Mouse (Mus musculus) neural tube, embryonic 11.5 days (tissue): ENCODE measurements around the gene Upk2. TPM values are rescaled to one million over a fixed set of nuclear protein-coding genes. Genes with fewer than 3 reads are reported as not detected.

ENCODE experiments used
- ATAC-seq: fragments of 200-750 bp; cut with Nextera tagmentation; 2 replicates; pipeline ENCODE4 v1.8.0; 2017; ENCODE audit warnings: moderate number of reproducible peaks, mild to moderate bottlenecking, moderate TSS enrichment, moderate library complexity; ENCODE audit not compliant: insufficient read depth, low FRiP score, low TSS enrichment
- DNase-seq: peaks from one replicate; pipeline ENCODE4 v3.0.0-alpha.2; 2015; ENCODE audit warnings: low spot score
- H3K27ac ChIP-seq: fragments of 300-500 bp; sonication (generic); 2 replicates; pipeline ENCODE4 v1.5.1; 2014; ENCODE audit warnings: low read depth, mild to moderate bottlenecking, low read length
- H3K27me3 ChIP-seq: fragments of 300-500 bp; sonication (generic); 2 replicates; pipeline ENCODE4 v1.6.1; 2014; ENCODE audit warnings: mild to moderate bottlenecking, low read length, mixed read lengths; ENCODE audit not compliant: control insufficient read depth, insufficient read depth
- H3K36me3 ChIP-seq: fragments of 300-500 bp; sonication (generic); 2 replicates; pipeline ENCODE4 v1.6.1; 2014; ENCODE audit warnings: mild to moderate bottlenecking, low read length, moderate library complexity, mixed read lengths; ENCODE audit not compliant: control insufficient read depth, insufficient read depth
- H3K4me1 ChIP-seq: fragments of 300-500 bp; sonication (generic); 2 replicates; pipeline ENCODE4 v1.6.1; 2014; ENCODE audit warnings: low read length, mixed read lengths; ENCODE audit not compliant: control insufficient read depth, insufficient read depth
- H3K4me2 ChIP-seq: fragments of 300-500 bp; sonication (generic); 2 replicates; pipeline ENCODE4 v1.6.1; 2014; ENCODE audit warnings: low read depth, mild to moderate bottlenecking, moderate library complexity
- H3K4me3 ChIP-seq: fragments of 300-500 bp; sonication (generic); 2 replicates; pipeline ENCODE4 v1.5.1; 2014; ENCODE audit warnings: low read depth, low read length
- H3K9ac ChIP-seq: fragments of 300-500 bp; sonication (generic); 2 replicates; pipeline ENCODE4 v1.6.1; 2014; ENCODE audit warnings: mild to moderate bottlenecking, low read length
- H3K9me3 ChIP-seq: fragments of 300-500 bp; sonication (generic); 2 replicates; pipeline ENCODE4 v1.6.1; 2016; ENCODE audit warnings: low read length; ENCODE audit not compliant: control insufficient read depth
- WGBS: fragments of 180-500 bp; shearing (Covaris S2); extraction: QIAGEN DNeasy Blood & Tissue Kit; methylation state at CpG from one replicate; pipeline ENCODE4 v1.1.7; 2014; 5-methylcytosine and 5-hydroxymethylcytosine counted together
- polyA plus RNA-seq: library from polyadenylated mRNA; unstranded; fragments of >200 nt; fragmentation: Nextera tagmentation; extraction: Ambion mirVana; gene quantifications from 2 replicates; pipeline ENCODE4 v1.2.1, GENCODE M21; 2014

Gene Upk2
- 0.29 TPM in 1 of 2 replicates, not detected in the other for polyA plus RNA-seq

DNA sequence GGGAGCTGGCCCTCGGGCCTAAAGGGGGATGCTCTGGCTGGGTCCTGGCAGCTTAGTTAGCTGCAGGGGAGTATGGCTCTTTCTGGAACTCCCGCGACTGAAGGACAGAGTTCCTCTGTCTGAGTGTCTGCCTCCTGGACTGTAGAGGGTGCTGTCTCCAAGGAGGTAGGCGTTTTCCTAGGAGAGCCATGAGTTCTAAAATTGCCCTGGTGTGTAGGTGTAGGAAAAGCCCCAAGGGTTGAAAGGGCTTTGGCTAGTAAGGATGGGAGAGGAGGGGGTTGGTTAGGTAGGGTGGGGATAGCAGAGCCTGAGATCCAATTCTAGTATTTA lies at the start of gene Upk2:
TSS of gene Upk2 (minus strand) at position 86 of the 330 bp plus-strand sequence.
- ATAC-seq: no peak
- no peak for DNase-seq
- Histone ChIP-seq H3K36me3 (no peaks in the 10 kb centered on the region), H3K27ac (no peak within 1 kb of the TSS), H3K4me2 (no peak within 1 kb of the TSS), H3K9me3 (no peaks in the 10 kb centered on the region), H3K9ac (0 out of 2 replicates have a peak within 1 kb of the TSS, but pooled peaks have one; percentile 22), H3K4me1 (peaks cover 17% of the 10 kb centered on the region), H3K4me3 (no peak within 1 kb of the TSS), H3K27me3 (peaks cover 6% of the 10 kb centered on the region; the same call in 1 of the 2 replicates)
- WGBS: 26% methylated on average over 4 of the region's 4 CpGs

DNA sequence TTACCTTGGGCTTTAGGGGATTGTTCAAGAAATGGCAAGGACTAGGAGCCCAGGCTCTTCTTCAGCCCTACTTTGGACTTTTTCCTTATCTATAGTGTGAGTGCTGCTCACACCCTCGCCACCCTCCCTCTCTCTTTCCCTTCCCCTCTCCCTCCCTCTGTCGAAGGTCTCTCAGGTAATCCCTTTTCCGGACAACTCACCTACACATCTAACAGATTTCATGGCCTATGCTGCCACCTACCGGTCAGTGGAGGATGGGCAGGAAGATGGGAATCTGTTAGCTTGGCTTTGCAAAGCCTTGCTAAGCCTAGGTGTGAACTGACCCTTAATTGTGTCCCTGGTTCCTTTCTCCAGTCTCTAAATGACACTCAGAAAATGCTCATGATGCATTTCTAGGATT lies 47.2 kb upstream of the Upk2 start:
- DNase-seq (peak; percentile 82), ATAC-seq (no peak)
- Histone ChIP-seq H3K36me3 (peaks cover 10% of the 10 kb centered on the region), H3K27ac (no peak overlapping the region), H3K9me3 (no peaks in the 10 kb centered on the region), H3K4me2 (no peak overlapping the region), H3K4me1 (peaks cover 43% of the 10 kb centered on the region), H3K4me3 (no peak overlapping the region), H3K27me3 (no peaks in the 10 kb centered on the region), H3K9ac (no peak overlapping the region)
- 2% methylated on average over 4 of the region's 4 CpGs for WGBS

DNA sequence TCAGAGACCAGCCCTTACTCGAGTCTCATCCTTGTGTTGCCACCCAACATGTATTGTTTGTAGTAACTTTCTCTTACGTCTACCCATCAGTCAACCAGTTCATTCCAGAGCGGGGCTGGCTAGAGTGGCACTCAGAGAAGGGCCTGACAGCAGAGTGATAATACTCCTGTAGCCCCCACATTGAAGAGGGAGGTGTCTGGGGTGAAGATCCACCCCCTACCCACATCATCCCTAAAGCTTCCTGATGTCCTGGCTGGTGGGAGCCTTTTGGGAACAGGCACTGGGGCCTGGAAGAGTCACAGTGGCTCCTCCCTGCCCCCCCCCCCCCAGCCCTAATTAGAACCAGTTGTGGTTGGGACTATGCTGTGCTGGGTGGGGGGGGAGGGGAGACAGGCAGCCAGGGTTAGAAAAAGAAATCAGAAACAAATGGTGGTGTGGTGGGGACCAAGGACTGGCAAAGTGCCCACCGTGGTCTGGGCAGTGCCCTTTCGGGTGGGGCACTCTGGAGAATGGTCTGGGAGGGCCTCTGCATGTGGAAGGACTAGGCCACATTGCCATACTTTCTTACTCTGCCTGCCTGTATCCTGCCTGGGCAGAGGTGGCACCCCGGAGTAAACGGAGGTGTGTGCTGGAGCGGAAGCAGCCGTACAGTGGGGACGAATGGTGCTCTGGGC lies 46.6 kb upstream of the Upk2 start:
- 49% methylated on average over 10 of the region's 10 CpGs for WGBS
- Histone ChIP-seq H3K27me3 (no peaks in the 10 kb centered on the region), H3K27ac (no peak overlapping the region), H3K9me3 (no peaks in the 10 kb centered on the region), H3K9ac (no peak overlapping the region), H3K36me3 (peaks cover 10% of the 10 kb centered on the region), H3K4me1 (peaks cover 47% of the 10 kb centered on the region), H3K4me3 (no peak overlapping the region), H3K4me2 (no peak overlapping the region)
- ATAC-seq (no peak), DNase-seq (no peak)

DNA sequence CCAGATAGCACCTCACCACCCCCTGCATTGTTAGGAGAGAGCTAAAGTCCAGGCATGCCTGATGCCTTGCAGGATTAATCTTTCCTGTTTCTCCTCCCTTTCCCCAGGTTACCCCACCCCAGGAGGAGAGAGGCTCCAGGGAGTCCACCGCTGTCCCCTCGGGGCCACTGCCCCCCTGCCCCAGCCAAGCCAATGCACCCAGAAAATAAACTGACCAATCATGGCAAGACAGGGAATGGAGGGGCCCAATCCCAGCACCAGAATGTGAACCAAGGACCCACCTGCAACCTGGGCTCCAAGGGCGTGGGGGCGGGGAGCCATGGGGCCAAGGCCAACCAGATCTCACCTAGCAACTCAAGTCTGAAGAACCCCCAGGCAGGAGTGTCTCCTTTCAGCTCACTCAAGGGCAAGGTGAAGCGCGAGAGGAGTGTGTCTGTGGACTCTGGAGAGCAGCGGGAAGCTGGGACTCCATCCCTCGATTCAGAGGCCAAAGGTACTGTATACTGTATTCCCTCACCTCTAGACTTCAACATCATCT lies 45.9 kb upstream of the Upk2 start:
- Histone ChIP-seq H3K9ac (peak overlapping the region; percentile 10; the same call in 1 of the 2 replicates), H3K27ac (no peak overlapping the region), H3K4me1 (peaks cover 47% of the 10 kb centered on the region), H3K36me3 (peaks cover 6% of the 10 kb centered on the region), H3K4me3 (no peak overlapping the region), H3K27me3 (no peaks in the 10 kb centered on the region), H3K9me3 (no peaks in the 10 kb centered on the region), H3K4me2 (0 out of 2 replicates have a peak overlapping the region, but pooled peaks have one; percentile 83)
- 53% methylated on average over 8 of the region's 8 CpGs for WGBS
- no peak for ATAC-seq
- no peak for DNase-seq

DNA sequence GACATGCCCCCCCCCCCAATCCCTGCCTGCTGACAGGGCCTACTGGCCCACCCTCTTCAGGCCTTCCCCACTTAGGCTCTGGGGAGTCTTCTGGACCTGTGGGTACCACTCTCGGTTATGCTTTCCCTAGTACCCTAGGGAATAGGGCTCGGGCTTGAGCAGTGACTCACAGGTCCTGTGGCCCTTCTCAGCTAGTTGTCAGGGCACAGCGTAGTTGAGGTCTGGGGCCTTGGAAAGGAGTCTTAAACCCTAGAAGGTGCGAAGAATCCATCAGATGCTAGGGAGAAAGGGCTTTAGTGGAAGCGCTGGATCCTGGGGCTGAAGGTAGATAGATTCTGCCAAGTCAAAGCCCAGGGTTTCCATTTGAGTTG lies 45.4 kb upstream of the Upk2 start:
- H3K4me3 ChIP-seq: peak overlapping the region; percentile 27; the same call in 1 of the 2 replicates
- peaks cover 47% of the 10 kb centered on the region for H3K4me1 ChIP-seq

DNA sequence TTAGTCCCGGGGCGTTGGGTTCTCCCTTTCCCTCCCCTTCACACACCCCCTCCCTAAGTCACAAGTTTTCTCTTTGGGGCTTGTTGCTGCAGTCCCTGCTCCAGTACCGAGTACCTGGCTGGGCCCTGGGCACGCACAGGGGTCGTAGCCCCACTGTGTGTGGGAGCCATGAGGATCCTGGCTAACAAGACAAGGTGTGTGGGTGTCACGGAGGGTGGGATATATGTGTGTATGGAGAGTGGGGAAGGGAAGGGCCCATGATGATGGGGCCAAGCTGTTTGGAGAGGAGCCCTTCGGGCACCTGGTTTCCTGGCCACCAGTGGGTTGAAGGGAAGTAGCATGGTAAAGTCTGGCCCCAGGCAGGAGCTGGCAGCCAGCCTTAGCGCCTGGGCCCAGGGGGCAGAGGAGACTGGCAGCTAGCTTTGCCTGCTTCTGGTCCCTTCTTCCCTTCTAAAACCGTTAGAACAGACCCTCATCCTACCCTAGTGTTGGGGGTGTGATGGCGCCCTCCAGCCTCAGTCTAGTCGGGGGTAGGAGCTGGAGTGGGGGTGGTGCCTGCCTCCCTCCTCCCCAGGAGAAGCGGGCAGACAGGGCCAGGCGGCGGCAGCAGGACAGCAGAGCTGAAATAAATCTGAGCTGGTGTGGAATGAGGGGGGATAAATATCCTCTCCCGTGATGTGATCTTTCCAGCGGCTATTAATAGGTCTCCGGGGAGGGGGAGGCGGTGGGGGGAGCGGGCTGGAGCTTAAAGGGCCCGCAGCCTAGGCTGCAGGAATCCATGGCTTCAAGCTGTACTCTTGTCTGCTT lies 44.8 kb upstream of the Upk2 start:
- Histone ChIP-seq H3K9me3 (no peaks in the 10 kb centered on the region), H3K36me3 (0 out of 2 replicates have a peak, but pooled peaks cover 3% of the 10 kb centered on the region), H3K27me3 (no peaks in the 10 kb centered on the region), H3K4me2 (peak overlapping the region; percentile 83), H3K4me3 (peak overlapping the region; percentile 27; the same call in 1 of the 2 replicates), H3K27ac (peak overlapping the region; percentile 85), H3K9ac (peak overlapping the region; percentile 32), H3K4me1 (peaks cover 53% of the 10 kb centered on the region)
- ATAC-seq (peak; percentile 35), DNase-seq (peak; percentile 75)
- WGBS: 6% methylated on average over 20 of the region's 20 CpGs

More for the DNA sequence above, 45.4 kb upstream of the Upk2 start:
- 32% methylated on average over 5 of the region's 5 CpGs for WGBS
- Histone ChIP-seq H3K9me3 (no peaks in the 10 kb centered on the region), H3K4me2 (peak overlapping the region; percentile 83; the same call in 1 of the 2 replicates), H3K36me3 (0 out of 2 replicates have a peak, but pooled peaks cover 3% of the 10 kb centered on the region), H3K27ac (peak overlapping the region; percentile 85), H3K9ac (no peak overlapping the region), H3K27me3 (no peaks in the 10 kb centered on the region)
- DNase-seq (no peak), ATAC-seq (no peak)

DNA sequence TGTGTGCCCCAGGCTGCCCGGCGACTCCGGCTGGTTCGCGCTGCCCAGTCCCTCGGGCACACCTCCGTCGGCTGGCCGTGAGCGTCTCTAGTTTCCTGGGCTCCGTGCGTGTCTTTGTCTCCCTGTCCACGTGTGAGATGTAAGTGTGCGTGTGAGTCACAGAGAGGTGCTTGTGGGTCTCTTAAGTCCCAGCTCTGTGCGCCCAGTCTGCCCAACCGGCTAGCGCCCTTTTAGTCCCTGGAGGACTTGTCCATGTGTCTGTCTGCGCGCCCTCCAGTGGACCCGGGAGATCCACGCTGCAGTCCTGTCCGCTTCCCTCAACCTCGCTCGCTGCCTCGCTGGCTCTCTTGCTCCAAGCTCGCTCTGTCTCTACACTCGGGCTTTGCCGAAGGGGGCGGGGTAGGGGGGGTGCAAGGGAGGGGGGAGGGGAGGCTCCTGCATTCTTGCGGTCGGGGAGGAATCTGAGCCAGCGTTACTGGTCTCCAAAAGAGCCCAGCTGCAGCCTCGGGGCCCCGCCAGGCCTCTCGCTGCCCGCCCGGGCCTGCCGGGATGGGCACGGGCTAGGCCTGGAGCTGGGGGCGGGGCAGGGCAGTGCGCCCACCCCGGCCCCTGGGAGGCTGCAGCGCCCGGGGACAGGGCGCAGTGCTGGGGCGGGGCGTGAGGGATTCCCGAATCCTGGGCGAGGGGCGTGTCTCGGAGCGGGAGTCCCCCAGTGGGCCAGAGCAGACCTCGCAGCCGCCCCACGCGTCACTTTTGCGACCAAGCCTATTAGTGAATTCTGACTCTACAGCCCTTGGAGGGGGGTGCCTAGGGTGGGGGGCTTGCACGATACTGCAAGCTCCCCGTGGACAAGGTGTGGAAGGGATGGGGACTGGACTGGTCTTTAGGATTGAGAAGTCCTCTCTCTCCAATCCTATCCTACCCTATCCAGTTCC lies 43.9 kb upstream of the Upk2 start:
- WGBS: under 1% methylated on average over 55 of the region's 59 CpGs
- Histone ChIP-seq H3K4me3 (peak overlapping the region; percentile 39), H3K9me3 (no peaks in the 10 kb centered on the region), H3K27me3 (no peaks in the 10 kb centered on the region), H3K36me3 (no peaks in the 10 kb centered on the region), H3K9ac (peak overlapping the region; percentile 63), H3K4me2 (peak overlapping the region; percentile 83), H3K27ac (peak overlapping the region; percentile 85), H3K4me1 (peaks cover 61% of the 10 kb centered on the region)
- peak; percentile 81 for DNase-seq
- ATAC-seq: peak; percentile 80
